Comparison of ENCODE assay signal across 31 mouse cellular contexts in the genomic region with DNA sequence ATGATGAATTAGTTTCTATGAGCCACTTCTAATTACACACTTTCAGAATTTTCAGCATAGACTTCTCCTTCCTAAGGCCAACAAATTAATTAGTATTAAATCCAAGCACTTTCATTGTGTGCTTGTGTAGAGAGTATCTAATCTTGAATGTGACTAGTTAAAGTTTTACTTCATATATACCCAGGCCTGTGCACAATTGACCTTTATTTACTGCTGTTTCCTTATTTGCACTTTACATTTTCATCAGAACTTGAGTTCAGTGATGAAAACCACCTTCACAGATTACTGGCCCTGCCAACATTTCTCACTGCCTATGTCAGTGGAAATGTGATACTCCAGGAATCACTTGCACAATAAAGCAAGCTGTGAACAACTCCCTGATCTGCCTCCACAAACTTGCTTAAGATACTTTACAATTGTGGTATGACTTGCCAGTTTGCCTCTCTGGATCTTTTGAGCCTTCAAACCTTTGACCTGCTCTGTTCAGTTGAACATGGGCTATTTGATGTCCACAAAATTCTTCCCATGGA.
A peak's percentile ranks its signal among the peaks of the same experiment; 100 is the strongest.
DNase-seq lines count a peak whose midpoint lies in the region; ATAC-seq and TF ChIP-seq lines count a peak whose summit lies in the region.
"Had no signal": no experiment of that assay in that cellular context is flagged by ENCODE, and none has a peak within 500 bp of the region (broad histone marks: within the 10 kb centered on the region; RNA-seq: fewer than 3 reads in every experiment).

No protein-coding gene starts in this region.

- no peaks in the 10 kb centered on the region for H3K9me3 ChIP-seq in embryonic facial prominence, embryonic 14.5 days (ENCODE audit: control insufficient read depth, low read length)
- no peaks in the 10 kb centered on the region for H3K9me3 ChIP-seq in embryonic facial prominence, embryonic 10.5 days
- H3K9me3 ChIP-seq in lung, postnatal 0 days (ENCODE audit: low read length): no peaks in the 10 kb centered on the region
- H3K9me3 ChIP-seq in stomach, embryonic 14.5 days (ENCODE audit: control insufficient read depth, low read depth, low read length): no peaks in the 10 kb centered on the region
- H3K9me3 ChIP-seq: embryonic facial prominence, embryonic 15.5 days; forebrain, embryonic 10.5 days; G1E; heart, embryonic 12.5 days; hindbrain, embryonic 13.5 days; limb, embryonic 10.5 days; liver, embryonic 15.5 days; midbrain, embryonic 12.5 days had no signal

- no peak for ATAC-seq in embryonic facial prominence, embryonic 14.5 days (ENCODE audit: low read depth)
- no peak for ATAC-seq in lung, postnatal 0 days
- ATAC-seq in stomach, embryonic 14.5 days (ENCODE audit: insufficient number of reproducible peaks, insufficient read depth, low FRiP score, low read depth): peak; percentile 42; the same call in 1 of the 2 replicates
- ATAC-seq: activated CD4-positive, CD25-positive, alpha-beta regulatory T cell, adult 4 months; forebrain, embryonic 16.5 days had no signal

- H3K4me3 ChIP-seq in embryonic facial prominence, embryonic 14.5 days (ENCODE audit: low read depth, low read length): no peak overlapping the region
- H3K4me3 ChIP-seq in embryonic facial prominence, embryonic 10.5 days: no peak overlapping the region
- no peak overlapping the region for H3K4me3 ChIP-seq in lung, postnatal 0 days (ENCODE audit: low read depth, low read length)
- H3K4me3 ChIP-seq in stomach, embryonic 14.5 days (ENCODE audit: low read depth, low read length): no peak overlapping the region
- H3K4me3 ChIP-seq: embryonic facial prominence, embryonic 15.5 days; forebrain, embryonic 10.5 days; heart, embryonic 12.5 days; hindbrain, embryonic 13.5 days; left cerebral cortex, adult 2 months; limb, embryonic 10.5 days; liver, embryonic 15.5 days; midbrain, embryonic 12.5 days had no signal

- H3K9ac ChIP-seq in embryonic facial prominence, embryonic 14.5 days (ENCODE audit: low read depth, low read length): no peak overlapping the region
- H3K9ac ChIP-seq in lung, postnatal 0 days (replicated peaks; ENCODE audit: low read depth): no peak overlapping the region
- H3K9ac ChIP-seq in stomach, embryonic 14.5 days (replicated peaks; ENCODE audit: low read depth, low read length): no peak overlapping the region
- H3K9ac ChIP-seq: embryonic facial prominence, embryonic 15.5 days; heart, embryonic 12.5 days; hindbrain, embryonic 13.5 days; liver, embryonic 15.5 days; midbrain, embryonic 12.5 days had no signal

- DNase-seq in embryonic facial prominence, embryonic 14.5 days (ENCODE audit: low spot score): peak; percentile 28
- no peak for DNase-seq in embryonic facial prominence, embryonic 10.5 days (ENCODE audit: low spot score)
- peak; percentile 59 for DNase-seq in lung, postnatal 0 days (ENCODE audit: low spot score)
- no peak for DNase-seq in lung, postnatal 25 days (ENCODE audit: low spot score)
- DNase-seq in right cerebral cortex, postnatal 14 days: no peak
- DNase-seq in heart, postnatal 4 days: no peak
- DNase-seq: adrenal gland, postnatal 10 days; cerebellum, adult 2 months; cerebellum, postnatal 25 days; gastrocnemius, postnatal 14 days; heart, adult 11 months; heart, postnatal 14 days; kidney, adult 2 months; kidney, postnatal 36 days; layer of hippocampus, adult 9-11 months; liver; thymus, adult 18-20 months; thymus, postnatal 36 days had no signal

- H3K27me3 ChIP-seq in embryonic facial prominence, embryonic 14.5 days (replicated peaks; ENCODE audit: control insufficient read depth, insufficient read depth, low read length): no peaks in the 10 kb centered on the region
- H3K27me3 ChIP-seq in embryonic facial prominence, embryonic 10.5 days (replicated peaks; ENCODE audit: low read depth, poor library complexity, severe bottlenecking): no peaks in the 10 kb centered on the region
- H3K27me3 ChIP-seq in lung, postnatal 0 days (replicated peaks; ENCODE audit: insufficient read depth, low read length): no peaks in the 10 kb centered on the region
- H3K27me3 ChIP-seq in stomach, embryonic 14.5 days (ENCODE audit: control insufficient read depth, insufficient read depth, low read length): no peaks in the 10 kb centered on the region
- H3K27me3 ChIP-seq: CH12.LX; embryonic facial prominence, embryonic 15.5 days; heart, embryonic 12.5 days; hindbrain, embryonic 13.5 days; liver, embryonic 15.5 days; midbrain, embryonic 12.5 days had no signal

- no peaks in the 10 kb centered on the region for H3K36me3 ChIP-seq in embryonic facial prominence, embryonic 14.5 days (ENCODE audit: control insufficient read depth, insufficient read depth, low read length)
- no peaks in the 10 kb centered on the region for H3K36me3 ChIP-seq in embryonic facial prominence, embryonic 10.5 days (replicated peaks)
- no peaks in the 10 kb centered on the region for H3K36me3 ChIP-seq in lung, postnatal 0 days (ENCODE audit: insufficient read depth, low read length)
- no peaks in the 10 kb centered on the region for H3K36me3 ChIP-seq in stomach, embryonic 14.5 days (ENCODE audit: control insufficient read depth, insufficient read depth, low read length)
- H3K36me3 ChIP-seq: embryonic facial prominence, embryonic 15.5 days; forebrain, embryonic 10.5 days; G1E; heart, embryonic 12.5 days; hindbrain, embryonic 13.5 days; limb, embryonic 10.5 days; liver, embryonic 15.5 days; midbrain, embryonic 12.5 days had no signal

- no peak overlapping the region for H3K4me2 ChIP-seq in embryonic facial prominence, embryonic 14.5 days (ENCODE audit: low read depth, low read length)
- H3K4me2 ChIP-seq in lung, postnatal 0 days (replicated peaks; ENCODE audit: low read depth, low read length): no peak overlapping the region
- H3K4me2 ChIP-seq in stomach, embryonic 14.5 days (replicated peaks; ENCODE audit: low read depth, low read length): no peak overlapping the region
- H3K4me2 ChIP-seq: embryonic facial prominence, embryonic 15.5 days; heart, embryonic 12.5 days; hindbrain, embryonic 13.5 days; liver, embryonic 15.5 days; midbrain, embryonic 12.5 days had no signal

- TF ChIP-seq CTCF in lung, postnatal 0 days (IDR thresholded peaks at IDR 0.05): no peak

- H3K4me1 ChIP-seq in embryonic facial prominence, embryonic 14.5 days (ENCODE audit: control insufficient read depth, insufficient read depth, low read length): no peaks in the 10 kb centered on the region
- H3K4me1 ChIP-seq in embryonic facial prominence, embryonic 10.5 days: no peaks in the 10 kb centered on the region
- no peaks in the 10 kb centered on the region for H3K4me1 ChIP-seq in lung, postnatal 0 days (ENCODE audit: insufficient read depth, low read depth, low read length)
- no peaks in the 10 kb centered on the region for H3K4me1 ChIP-seq in stomach, embryonic 14.5 days (ENCODE audit: control insufficient read depth, insufficient read depth, low read length)
- H3K4me1 ChIP-seq: embryonic facial prominence, embryonic 15.5 days; forebrain, embryonic 10.5 days; hindbrain, embryonic 13.5 days; limb, embryonic 10.5 days; liver, embryonic 15.5 days; midbrain, embryonic 12.5 days had no signal

- TF ChIP-seq EP300 in lung, postnatal 0 days (IDR thresholded peaks at IDR 0.05): no peak

- H3K27ac ChIP-seq in embryonic facial prominence, embryonic 14.5 days (replicated peaks; ENCODE audit: low read depth, low read length): no peak overlapping the region
- H3K27ac ChIP-seq in embryonic facial prominence, embryonic 10.5 days (replicated peaks): no peak overlapping the region
- no peak overlapping the region for H3K27ac ChIP-seq in lung, postnatal 0 days (ENCODE audit: low read length)
- no peak overlapping the region for H3K27ac ChIP-seq in stomach, embryonic 14.5 days (ENCODE audit: low read length)
- H3K27ac ChIP-seq: embryonic facial prominence, embryonic 15.5 days; forebrain, embryonic 10.5 days; hindbrain, embryonic 13.5 days; left cerebral cortex, adult 2 months; limb, embryonic 10.5 days; liver, embryonic 15.5 days; midbrain, embryonic 12.5 days had no signal

Comparison
In these comparisons a context has a peak if more than half of its experiments do, and no peak if none do; other contexts are left out.
1. DNase-seq: peak in embryonic facial prominence, embryonic 14.5 days (single experiment) and lung, postnatal 0 days (single experiment); none in embryonic facial prominence, embryonic 10.5 days (single experiment), lung, postnatal 25 days (single experiment), right cerebral cortex, postnatal 14 days (single experiment) and heart, postnatal 4 days (single experiment).